Mouse (Mus musculus) stomach, postnatal 0 days (tissue): ENCODE measurements around the gene Grk1.

ENCODE experiments used
- CTCF ChIP-seq: IDR thresholded peaks from 2 replicates; pipeline ENCODE4 v1.5.1; 2016; ENCODE audit warnings: antibody characterized with exemption, low read depth, mild to moderate bottlenecking, moderate library complexity
- EP300 ChIP-seq: optimal IDR thresholded peaks from 2 replicates; pipeline ENCODE3; 2016; ENCODE audit warnings: antibody characterized with exemption

GRCm38 (mm10) chr8:13448145-13448544 is 43.3 kb downstream of the Grk1 start:
- no peak for TF ChIP-seq CTCF
- no peak for TF ChIP-seq EP300
